Mouse (Mus musculus): ENCODE results near the gene Gstm2.

DNA sequence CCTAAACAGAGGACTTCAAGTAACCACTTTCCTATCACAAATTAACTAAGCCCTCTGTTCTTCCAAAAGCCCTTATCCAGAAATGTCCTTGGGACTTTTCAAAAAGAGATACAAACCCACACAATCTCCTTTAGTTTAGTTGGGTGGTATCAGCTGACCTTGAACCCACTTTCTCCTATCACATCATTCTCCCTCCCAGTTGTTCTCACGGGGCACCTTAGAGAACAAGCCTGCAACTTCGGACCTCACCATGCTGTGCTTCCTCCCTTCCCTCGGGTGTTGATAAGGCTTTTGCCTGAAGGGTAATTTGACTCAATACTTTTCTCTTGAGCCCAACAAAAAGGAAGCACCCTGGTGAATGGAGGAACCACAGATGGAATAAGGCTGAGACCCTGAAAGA lies 50.4 kb downstream of the Gstm2 start:
- no peak for TF ChIP-seq GATA1 (IDR thresholded peaks at IDR 0.05; ENCODE audit: low read length)
- no peak for TF ChIP-seq TAL1 (IDR thresholded peaks at IDR 0.05; ENCODE audit: low read length)
